Mouse (Mus musculus) brain, adult 10 weeks (tissue): ENCODE data around the gene Tkfc. TPM values are rescaled to one million over a fixed set of nuclear protein-coding genes. Genes with fewer than 3 reads are reported as not detected.

ENCODE experiments used
- polyA plus RNA-seq: library from polyadenylated mRNA; stranded (reverse); fragments of 350-450 nt; fragmentation: Illumina TruSeq; extraction: RNeasy Lipid Tissue Mini Kit (QIAGEN cat#74804); gene quantifications from one replicate; pipeline ENCODE4 v1.2.3, GENCODE M21; 2015; ENCODE audit warnings: low read depth, low replicate concordance

Gene Tkfc
- 11.8 TPM for polyA plus RNA-seq

DNA sequence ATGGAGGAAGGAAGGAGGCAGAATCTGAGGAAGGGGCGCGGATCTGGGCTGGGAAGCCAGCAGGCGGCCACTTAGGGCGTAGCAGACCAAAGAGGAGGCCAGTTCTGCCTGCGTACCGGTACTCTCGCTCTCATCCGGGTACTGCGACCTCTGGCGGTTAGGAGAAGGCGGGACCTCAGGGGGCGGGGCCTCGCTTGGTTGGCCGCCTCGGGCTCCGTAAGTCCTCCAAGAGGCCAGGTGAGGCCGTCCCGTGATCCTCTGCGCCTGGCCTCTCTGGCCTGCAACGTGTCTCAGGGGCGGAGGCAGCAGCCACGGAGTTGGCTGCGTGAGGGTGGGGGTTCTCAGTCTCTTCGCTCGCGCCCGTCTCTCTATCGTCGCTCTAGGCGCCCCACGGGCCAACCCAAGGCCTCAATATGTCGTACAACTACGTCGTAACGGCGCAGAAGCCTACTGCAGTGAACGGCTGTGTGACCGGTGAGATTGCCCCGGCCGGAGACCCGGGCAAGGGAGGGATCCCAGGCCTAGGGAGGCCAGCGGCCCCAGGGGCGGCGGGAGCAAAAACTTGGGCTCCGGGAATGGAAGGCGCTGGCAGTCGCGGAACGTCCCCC, at the start of gene Tkfc, which contains the start of gene Ddb1:
TSS of gene Tkfc (minus strand) at position 362 of the 608 bp plus-strand sequence.
TSS of gene Ddb1 (plus strand) at position 35 of the 608 bp plus-strand sequence.

DNA sequence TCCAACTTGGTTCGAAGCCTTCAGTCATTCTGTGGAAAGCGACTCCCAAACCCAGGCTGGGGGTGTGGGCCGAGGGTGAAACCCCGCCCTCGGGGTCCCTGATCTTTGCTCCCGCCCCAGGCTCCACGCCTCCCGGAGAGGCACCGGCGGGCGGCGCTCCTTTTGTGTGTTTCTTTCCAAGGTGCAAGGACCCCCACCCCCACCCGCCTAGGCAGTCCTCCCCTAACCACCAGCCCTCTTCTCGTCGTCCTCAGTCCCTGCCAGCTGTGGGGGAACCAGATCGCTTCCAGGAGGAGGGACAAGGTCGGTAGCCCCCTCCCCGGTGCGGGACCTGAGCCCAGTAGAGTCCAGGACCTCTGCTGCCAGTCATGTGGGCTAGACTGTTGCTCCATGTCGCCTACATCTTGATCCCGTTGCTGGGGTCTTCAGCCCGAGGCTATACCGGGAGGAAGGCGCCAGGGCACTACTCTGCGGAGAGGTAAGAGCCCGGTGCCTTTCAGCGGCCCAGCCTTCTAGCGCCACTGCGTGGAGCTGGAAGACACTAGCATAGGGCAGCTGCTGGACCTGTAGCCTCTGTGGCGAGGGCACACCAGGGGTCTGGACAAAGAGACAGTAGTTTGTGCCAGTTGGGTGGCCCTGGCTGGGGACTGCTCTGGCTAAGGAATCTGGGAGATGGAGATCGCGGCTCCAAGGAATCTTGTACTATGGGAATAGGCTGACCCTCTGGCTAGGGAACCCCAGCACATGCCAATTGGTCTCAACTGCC, 28.8 kb upstream of the Tkfc start, which contains the start of gene Vwce:
TSS of gene Vwce (plus strand) at position 108 of the 766 bp plus-strand sequence.

DNA sequence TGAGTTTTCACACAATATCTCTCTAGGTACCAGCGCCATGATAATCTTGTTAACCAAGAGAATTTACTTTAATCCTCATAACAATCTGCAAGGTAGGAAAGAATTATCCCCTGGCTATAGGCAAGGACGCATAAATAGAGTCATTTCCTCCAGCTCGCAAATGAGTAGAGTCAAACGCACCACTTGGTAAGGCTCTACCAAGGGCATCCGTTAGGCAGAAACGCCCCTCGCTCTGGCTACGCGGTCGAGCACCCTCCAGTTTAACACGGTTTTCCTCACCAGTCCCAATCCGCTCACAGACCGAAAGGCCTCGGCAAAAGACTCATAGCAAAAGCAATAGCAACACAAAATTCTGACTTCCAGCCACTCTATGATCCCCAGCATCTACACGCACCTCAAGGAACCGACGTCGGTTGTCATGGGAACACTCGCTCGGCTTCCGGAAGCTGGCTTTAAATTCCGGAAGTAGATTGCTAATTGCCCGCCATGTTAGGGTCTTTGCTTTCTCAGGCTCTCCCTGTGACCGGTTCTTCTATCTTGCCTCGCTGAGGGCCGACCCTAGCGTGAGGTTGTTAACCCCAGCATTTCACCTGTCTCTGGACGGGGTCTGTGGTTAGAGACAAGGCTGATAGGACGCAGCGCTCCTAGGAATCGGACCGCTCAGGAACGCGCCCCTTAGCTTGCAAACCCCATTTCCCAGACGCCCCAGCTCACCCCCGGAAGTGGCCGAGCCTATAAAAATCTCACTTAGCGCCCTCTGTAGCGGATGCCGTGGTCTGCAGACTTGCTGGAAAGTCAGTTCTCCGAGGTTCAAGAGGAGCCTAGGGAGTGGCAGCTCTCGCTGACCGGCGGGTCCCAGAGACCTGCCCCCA, 28.5 kb downstream of the Tkfc start, which contains the start of the genes Cyb561a3 and Tmem138:
TSS of gene Cyb561a3 (plus strand) at position 483 of the 872 bp plus-strand sequence.
TSS of gene Tmem138 (minus strand) at position 673 of the 872 bp plus-strand sequence.

DNA sequence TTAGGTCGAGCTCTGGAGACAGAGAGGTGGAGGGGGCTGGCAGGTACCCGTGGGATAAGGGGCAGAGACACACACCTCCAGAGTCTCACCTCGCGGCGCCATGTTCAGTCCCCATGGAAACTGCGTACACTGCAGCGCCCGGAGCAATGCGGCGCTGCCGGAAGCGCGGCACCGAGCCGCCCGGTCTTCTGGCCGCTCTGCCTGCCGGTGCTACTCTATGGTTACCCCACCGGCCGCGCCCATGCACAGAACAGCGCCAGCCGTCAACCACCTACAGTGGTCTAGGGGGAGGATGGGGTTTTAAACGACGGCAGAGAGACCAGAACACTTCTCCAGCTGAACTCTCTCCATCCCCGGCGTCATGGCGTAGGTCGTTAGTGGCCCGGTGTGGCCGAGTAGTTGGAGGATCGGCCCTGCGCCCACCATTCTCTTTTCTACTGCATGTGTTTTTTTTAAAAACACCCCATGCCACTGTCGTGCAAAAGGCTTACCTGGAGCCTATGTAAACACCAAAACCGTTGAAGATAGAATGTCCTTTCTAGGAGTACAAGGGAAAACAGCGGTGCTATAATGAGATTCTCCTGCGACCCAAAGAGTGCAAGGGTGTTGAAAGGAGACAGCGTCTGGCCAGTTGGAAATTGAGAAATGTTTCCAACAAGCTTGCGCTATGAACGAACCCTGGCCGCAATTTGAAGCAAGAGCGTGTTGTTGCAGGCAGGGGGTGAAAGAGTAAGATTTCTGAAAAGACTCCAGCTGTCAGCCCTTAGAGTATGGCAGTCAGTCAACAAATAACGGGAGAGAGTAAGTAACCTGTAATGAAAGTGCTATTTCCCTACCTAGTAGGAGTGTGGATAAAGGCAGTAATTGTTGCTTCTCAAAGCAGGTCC, 49.6 kb downstream of the Tkfc start, which contains the start of gene Tmem216:
TSS of gene Tmem216 (minus strand) at position 615 of the 887 bp plus-strand sequence.

Other genes starting within 250 kb of the Tkfc start
- 134 TPM for gene Syt7, start 216.6 kb downstream of the Tkfc start, polyA plus RNA-seq
- gene Lrrc10b, start 148.2 kb downstream of the Tkfc start, polyA plus RNA-seq = 44.2 TPM
- 1.9 TPM for gene Ppp1r32, start 122.7 kb downstream of the Tkfc start, polyA plus RNA-seq
- gene Cpsf7, start 80.4 kb downstream of the Tkfc start, polyA plus RNA-seq = 67.8 TPM
- gene Sdhaf2, start 79.5 kb downstream of the Tkfc start, polyA plus RNA-seq = 84.3 TPM
- gene Tmem216, start 49.4 kb downstream of the Tkfc start, polyA plus RNA-seq = 15.9 TPM
- 11.4 TPM for gene Cyb561a3, start 28.5 kb downstream of the Tkfc start, polyA plus RNA-seq
- gene Tmem138, start 28.3 kb downstream of the Tkfc start, polyA plus RNA-seq = 14.1 TPM
- gene Ddb1, start 327 bp downstream of the Tkfc start, polyA plus RNA-seq = 149 TPM
- gene Vwce, start 28.6 kb upstream of the Tkfc start, polyA plus RNA-seq = 0.21 TPM
- not detected for gene Pga5, start 72.4 kb upstream of the Tkfc start, polyA plus RNA-seq
- gene Vps37c, start 83.1 kb upstream of the Tkfc start, polyA plus RNA-seq = 20.6 TPM
- gene Cd5, start 133.3 kb upstream of the Tkfc start, polyA plus RNA-seq = 0.19 TPM
- gene Cd6, start 224.4 kb upstream of the Tkfc start, polyA plus RNA-seq = 3.3 TPM
- 1.3 TPM for gene Slc15a3, start 234.1 kb upstream of the Tkfc start, polyA plus RNA-seq